Mouse (Mus musculus): ENCODE results near the gene Ptgs1.

DNA sequence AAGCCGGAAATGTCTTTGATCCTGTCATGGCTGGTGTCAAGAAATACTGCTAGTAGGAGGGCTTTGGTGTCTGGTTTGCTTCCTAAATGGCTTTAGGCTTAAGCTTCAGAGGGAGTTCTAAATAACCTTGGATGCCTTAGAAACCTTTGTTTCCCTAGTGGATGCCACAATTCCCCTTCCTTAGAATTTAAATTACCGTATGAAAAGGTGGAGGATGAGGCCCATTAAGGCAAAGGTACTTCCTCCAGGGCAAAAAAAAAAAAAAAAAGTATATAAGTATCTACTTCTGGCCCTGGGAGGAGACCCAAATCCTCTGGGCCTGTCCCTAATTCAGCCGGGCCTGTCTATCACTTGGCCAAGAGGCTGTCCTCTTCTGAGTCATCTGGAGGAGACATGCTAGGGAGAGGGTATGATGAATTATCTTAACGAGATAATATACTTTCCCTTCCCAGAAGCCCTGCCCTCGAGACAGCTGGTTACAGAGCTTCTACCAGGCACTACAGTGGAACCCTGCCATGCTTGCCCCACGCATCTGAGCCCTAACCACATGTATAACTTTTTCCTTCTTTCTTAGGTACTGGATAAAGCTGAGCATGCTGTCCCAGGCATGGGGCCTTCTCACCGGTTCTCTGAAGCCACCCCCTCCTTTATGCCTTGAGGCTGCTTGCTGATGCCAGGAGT is 7.9 kb upstream of the Ptgs1 start:
- TF ChIP-seq CTCF (IDR thresholded peaks at IDR 0.05) = no peak
- TF ChIP-seq EP300 (IDR thresholded peaks at IDR 0.05) = no peak
